Mouse (Mus musculus): ENCODE measurements around the gene Pp2d1. TPM values are rescaled to one million over a fixed set of nuclear protein-coding genes. Genes with fewer than 3 reads are reported as not detected.
"Not testable (repeated sequence)": the region's sequence is repeated elsewhere in the genome, so short reads cannot be mapped to it uniquely, and the experiment has no call there.

Gene Pp2d1
- polyA plus RNA-seq, 1 experiment from 2014 or later, result 0.39 TPM

GRCm38 (mm10) chr17:53573019-53573556, 33.8 kb upstream of the Pp2d1 start:
- H3K9ac ChIP-seq, result no peak overlapping the region
- H3K4me1 ChIP-seq (replicated peaks), result peaks cover 27% of the 10 kb centered on the region
- H3K9me3 ChIP-seq, result no peaks in the 10 kb centered on the region
- no peak overlapping the region for H3K4me3 ChIP-seq
- H3K4me2 ChIP-seq, result no peak overlapping the region
- no peaks in the 10 kb centered on the region for H3K36me3 ChIP-seq
- no peak overlapping the region for H3K27ac ChIP-seq
- ATAC-seq (ENCODE audit: low FRiP score), result no peak
- 79% methylated on average over 4 of the region's 4 CpGs for WGBS
- H3K27me3 ChIP-seq, result no peaks in the 10 kb centered on the region

GRCm38 (mm10) chr17:53570932-53571331, 31.7 kb upstream of the Pp2d1 start:
- peaks cover 31% of the 10 kb centered on the region for H3K4me1 ChIP-seq (replicated peaks)
- H3K4me3 ChIP-seq; ATAC-seq (ENCODE audit: low FRiP score); H3K27ac ChIP-seq; H3K9me3 ChIP-seq; H3K4me2 ChIP-seq; H3K9ac ChIP-seq; H3K27me3 ChIP-seq; H3K36me3 ChIP-seq: not testable (repeated sequence)
- WGBS, result 87% methylated on average over 5 of the region's 5 CpGs

DNA sequence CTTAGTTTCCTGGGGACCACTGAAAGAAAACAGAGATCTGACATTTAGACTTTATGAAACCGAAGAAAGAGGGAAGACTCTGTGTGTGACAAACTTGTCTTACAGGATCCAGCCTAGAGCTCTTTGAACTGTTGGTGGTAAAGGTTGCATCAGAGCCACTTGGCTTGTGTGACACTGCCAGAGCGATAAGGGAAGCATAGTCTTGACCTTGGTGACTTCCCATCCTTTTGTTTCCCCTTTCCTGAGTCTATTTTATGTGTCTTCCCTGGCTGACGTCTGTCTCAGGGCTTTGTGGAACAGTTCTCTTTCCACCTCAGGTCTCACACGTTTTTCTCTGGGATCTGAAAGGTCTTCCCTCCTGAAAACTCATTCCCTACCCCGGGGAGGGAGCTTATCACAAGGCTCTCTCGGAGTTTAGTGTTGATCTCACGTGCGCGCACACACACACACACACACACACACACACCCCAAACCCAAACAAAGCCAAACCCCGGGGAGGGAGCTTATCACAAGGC, 31.2 kb upstream of the Pp2d1 start:
- no peak for ATAC-seq (ENCODE audit: low FRiP score)
- Histone ChIP-seq H3K27ac (0 out of 2 replicates have a peak overlapping the region, but pooled peaks have one; percentile 24), H3K4me3 (no peak overlapping the region), H3K4me1 (replicated peaks) (peaks cover 34% of the 10 kb centered on the region), H3K36me3 (no peaks in the 10 kb centered on the region), H3K4me2 (no peak overlapping the region), H3K9me3 (no peaks in the 10 kb centered on the region), H3K9ac (no peak overlapping the region), H3K27me3 (no peaks in the 10 kb centered on the region)
- 37% methylated on average over 10 of the region's 10 CpGs for WGBS

- Histone ChIP-seq H3K9me3 (no peaks in the 10 kb centered on the region), H3K4me3 (no peak overlapping the region), H3K27ac (peak overlapping the region; percentile 45; the same call in 1 of the 2 replicates), H3K36me3 (no peaks in the 10 kb centered on the region), H3K9ac (no peak overlapping the region), H3K4me2 (peak overlapping the region; percentile 78), H3K27me3 (no peaks in the 10 kb centered on the region), H3K4me1 (replicated peaks) (peaks cover 34% of the 10 kb centered on the region)
- no peak for ATAC-seq (ENCODE audit: low FRiP score)
- 51% methylated on average over 6 of the region's 6 CpGs for WGBS
Observed at GRCm38 (mm10) chr17:53569829-53570228, 30.6 kb upstream of the Pp2d1 start.

DNA sequence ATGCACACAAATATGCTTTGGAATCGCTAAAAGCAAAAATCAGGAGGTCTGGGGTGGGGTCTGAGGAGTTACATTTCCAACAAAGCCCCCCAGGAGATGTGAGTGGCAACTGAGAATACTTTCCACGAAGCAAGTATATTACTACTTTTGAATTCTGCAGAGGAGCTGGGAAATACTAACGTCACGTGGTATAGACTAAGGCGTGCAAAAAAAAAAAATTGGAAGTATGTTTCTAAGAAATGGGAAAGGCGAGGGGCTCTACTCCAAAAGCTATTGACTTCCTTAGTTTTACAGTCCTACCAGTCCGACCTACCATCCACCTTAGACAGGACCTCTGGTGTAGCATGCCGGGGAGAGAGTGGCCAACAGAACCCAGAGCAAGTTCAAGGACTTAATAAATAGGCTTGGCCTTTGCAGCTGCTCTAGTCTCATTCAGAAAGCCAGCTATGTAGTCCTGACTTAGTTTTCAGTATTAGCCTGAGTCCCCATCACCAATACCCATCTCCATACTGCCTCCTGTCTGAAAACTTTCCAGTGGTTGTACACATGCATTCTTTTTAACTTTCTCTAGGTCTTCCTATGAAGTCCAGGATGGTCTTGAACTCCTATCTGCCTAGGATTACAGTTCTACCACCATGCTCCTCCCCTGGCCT, 29.6 kb upstream of the Pp2d1 start:
- H3K36me3 ChIP-seq, result no peaks in the 10 kb centered on the region
- H3K4me1 ChIP-seq (replicated peaks), result peaks cover 34% of the 10 kb centered on the region
- H3K27me3 ChIP-seq, result no peaks in the 10 kb centered on the region
- peak overlapping the region; percentile 98 for H3K27ac ChIP-seq
- peak overlapping the region; percentile 87 for H3K4me3 ChIP-seq
- peak overlapping the region; percentile 95 for H3K9ac ChIP-seq
- WGBS, result 33% methylated on average over 8 of the region's 8 CpGs
- peak overlapping the region; percentile 78 for H3K4me2 ChIP-seq
- no peak for ATAC-seq (ENCODE audit: low FRiP score)
- H3K9me3 ChIP-seq, result no peaks in the 10 kb centered on the region

DNA sequence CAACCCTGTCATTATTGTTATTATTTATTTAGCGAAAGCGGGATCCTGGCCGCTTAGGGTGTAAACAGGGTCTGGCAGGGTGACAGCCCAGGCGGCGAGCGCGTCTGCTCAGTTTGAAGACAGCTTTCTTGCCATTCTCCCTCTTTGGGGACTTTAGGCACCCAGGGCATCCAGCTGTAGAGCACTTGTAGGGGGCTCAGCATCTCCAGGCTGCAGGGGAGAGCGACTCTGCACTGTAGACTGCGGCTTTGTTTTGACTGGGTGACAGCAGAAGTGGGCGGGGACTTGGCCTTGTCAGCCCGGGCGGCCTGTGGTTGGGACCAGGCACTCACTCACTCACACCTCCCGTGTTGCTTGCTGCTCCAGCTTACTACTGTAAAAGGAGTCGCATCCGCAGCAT, 28.9 kb upstream of the Pp2d1 start:
- H3K27me3 ChIP-seq, result no peaks in the 10 kb centered on the region
- H3K4me1 ChIP-seq (replicated peaks), result peaks cover 34% of the 10 kb centered on the region
- under 1% methylated on average over 15 of the region's 15 CpGs for WGBS
- H3K4me3 ChIP-seq, result peak overlapping the region; percentile 87
- peak overlapping the region; percentile 98 for H3K27ac ChIP-seq
- H3K4me2 ChIP-seq, result peak overlapping the region; percentile 78
- no peaks in the 10 kb centered on the region for H3K36me3 ChIP-seq
- peak; percentile 90 for ATAC-seq (ENCODE audit: low FRiP score)
- peak overlapping the region; percentile 95 for H3K9ac ChIP-seq
- no peaks in the 10 kb centered on the region for H3K9me3 ChIP-seq

DNA sequence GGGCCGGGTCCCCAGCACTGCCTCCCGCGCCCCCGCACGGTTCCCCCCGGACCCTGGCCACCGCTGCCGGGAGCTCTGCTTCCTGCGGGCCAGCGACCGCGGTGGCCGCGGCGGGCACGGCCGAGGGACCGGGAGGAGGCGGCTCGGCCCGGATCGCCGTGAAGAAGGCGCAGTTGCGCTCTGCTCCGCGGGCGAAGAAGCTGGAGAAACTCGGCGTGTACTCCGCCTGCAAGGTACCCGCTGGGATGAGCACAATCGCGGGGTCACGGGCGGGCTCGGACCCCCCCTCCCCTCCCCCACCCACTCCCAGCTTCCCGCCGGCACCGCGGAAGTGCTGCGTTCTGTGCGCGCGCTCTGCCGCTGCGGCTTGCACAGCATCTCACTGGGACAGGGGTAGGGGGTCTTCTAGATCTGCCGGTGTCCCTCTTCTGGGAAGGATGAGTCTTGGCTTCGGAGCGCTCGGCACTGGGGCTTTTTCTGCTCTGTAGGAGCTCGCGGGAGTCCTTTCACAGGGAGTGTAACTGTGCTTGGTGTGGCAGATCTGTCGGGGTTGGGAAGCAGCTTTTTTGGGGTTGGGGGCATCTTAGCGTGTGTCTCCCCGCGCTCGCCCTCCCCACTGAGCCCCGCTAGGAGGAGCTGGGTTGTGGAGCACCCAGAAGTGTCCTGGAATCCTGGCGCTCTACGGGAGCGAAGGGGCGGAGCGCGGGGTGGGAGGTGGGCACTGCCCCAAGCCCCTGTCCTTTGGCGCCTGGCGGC, 28.3 kb upstream of the Pp2d1 start:
- H3K9ac ChIP-seq, result peak overlapping the region; percentile 95
- peaks cover 34% of the 10 kb centered on the region for H3K4me1 ChIP-seq (replicated peaks)
- under 1% methylated on average over 48 of the region's 67 CpGs for WGBS
- no peaks in the 10 kb centered on the region for H3K9me3 ChIP-seq
- H3K4me2 ChIP-seq, result peak overlapping the region; percentile 78
- no peaks in the 10 kb centered on the region for H3K27me3 ChIP-seq
- H3K27ac ChIP-seq, result peak overlapping the region; percentile 98
- H3K4me3 ChIP-seq, result peak overlapping the region; percentile 87
- H3K36me3 ChIP-seq, result no peaks in the 10 kb centered on the region
- ATAC-seq (ENCODE audit: low FRiP score), result peak; percentile 71

- H3K9me3 ChIP-seq, result no peaks in the 10 kb centered on the region
- ATAC-seq (ENCODE audit: low FRiP score), result peak; percentile 64
- H3K27ac ChIP-seq, result peak overlapping the region; percentile 98
- WGBS, result under 1% methylated on average over 37 of the region's 51 CpGs
- H3K4me3 ChIP-seq, result peak overlapping the region; percentile 87
- no peaks in the 10 kb centered on the region for H3K36me3 ChIP-seq
- no peaks in the 10 kb centered on the region for H3K27me3 ChIP-seq
- peak overlapping the region; percentile 95 for H3K9ac ChIP-seq
- H3K4me1 ChIP-seq (replicated peaks), result peaks cover 34% of the 10 kb centered on the region
- H3K4me2 ChIP-seq, result peak overlapping the region; percentile 78
Observed at GRCm38 (mm10) chr17:53566919-53567345, 27.7 kb upstream of the Pp2d1 start.

DNA sequence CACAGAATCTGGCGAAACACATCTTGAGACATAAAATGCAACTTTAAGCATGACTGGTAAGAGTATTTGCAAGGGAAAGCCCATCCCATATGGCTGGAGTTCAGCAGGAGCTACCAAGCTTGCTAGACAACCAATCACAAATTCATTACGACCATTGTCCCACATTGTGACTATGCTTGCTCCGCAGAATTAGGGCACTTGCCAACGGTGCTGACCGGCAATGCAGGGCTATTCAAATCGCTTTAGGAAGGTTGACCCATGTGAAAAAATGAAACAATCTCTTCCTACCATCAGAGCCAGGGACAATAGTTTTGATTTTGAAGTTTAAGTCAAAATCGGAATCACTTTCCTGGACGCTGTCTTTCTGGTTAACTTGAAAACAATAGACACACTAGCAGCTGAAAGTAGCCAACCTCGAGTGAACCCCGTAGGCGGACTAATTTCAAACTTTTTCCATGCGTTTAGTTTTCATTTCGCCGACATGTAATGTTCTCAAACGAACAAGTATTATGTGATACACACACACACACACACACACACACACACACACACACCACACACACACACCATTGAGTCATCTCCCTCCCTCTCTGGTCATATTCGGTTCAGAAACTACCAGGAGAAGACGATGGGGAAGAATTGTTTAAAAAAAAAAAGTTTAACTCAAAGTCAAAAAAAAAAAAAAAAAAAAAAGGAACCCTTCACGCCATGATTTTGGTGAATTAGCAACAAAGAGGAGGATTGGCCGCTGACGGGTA, 27.1 kb upstream of the Pp2d1 start, which contains the start of gene Kat2b:
Kat2b (plus strand) TSS at position 701 of the 758 bp plus-strand sequence.
- 1% methylated on average over 20 of the region's 20 CpGs for WGBS
- Histone ChIP-seq H3K27me3 (no peaks in the 10 kb centered on the region), H3K4me1 (replicated peaks) (peaks cover 34% of the 10 kb centered on the region), H3K9ac (peak within 1 kb of the TSS; percentile 95), H3K9me3 (no peaks in the 10 kb centered on the region), H3K27ac (peak within 1 kb of the TSS; percentile 98), H3K36me3 (no peaks in the 10 kb centered on the region), H3K4me3 (peak within 1 kb of the TSS; percentile 87), H3K4me2 (peak within 1 kb of the TSS; percentile 78)
- ATAC-seq (ENCODE audit: low FRiP score), result no peak

GRCm38 (mm10) chr17:53564837-53565236, 25.6 kb upstream of the Pp2d1 start:
- Histone ChIP-seq H3K4me1 (replicated peaks) (peaks cover 24% of the 10 kb centered on the region), H3K27me3 (no peaks in the 10 kb centered on the region), H3K4me3 (no peak overlapping the region), H3K9me3 (no peaks in the 10 kb centered on the region), H3K9ac (no peak overlapping the region), H3K4me2 (no peak overlapping the region), H3K36me3 (no peaks in the 10 kb centered on the region), H3K27ac (no peak overlapping the region)
- 91% methylated on average over 4 of the region's 4 CpGs for WGBS
- no peak for ATAC-seq (ENCODE audit: low FRiP score)

GRCm38 (mm10) chr17:53561458-53562029, 22.3 kb upstream of the Pp2d1 start:
- Histone ChIP-seq H3K27me3 (no peaks in the 10 kb centered on the region), H3K9ac (no peak overlapping the region), H3K4me3 (no peak overlapping the region), H3K4me1 (replicated peaks) (peaks cover 6% of the 10 kb centered on the region), H3K4me2 (no peak overlapping the region), H3K36me3 (no peaks in the 10 kb centered on the region), H3K9me3 (no peaks in the 10 kb centered on the region), H3K27ac (no peak overlapping the region)
- no peak for ATAC-seq (ENCODE audit: low FRiP score)
- 75% methylated on average over 4 of the region's 4 CpGs for WGBS
